Mouse (Mus musculus): ENCODE data around the gene Taldo1. TPM values are rescaled to one million over a fixed set of nuclear protein-coding genes. Genes with fewer than 3 reads are reported as not detected.

The Taldo1 gene
- polyA plus RNA-seq, 1 experiment from 2014 or later, result 317 TPM

- H3K36me3 ChIP-seq (ENCODE audit: control insufficient read depth, insufficient read depth, low read length), result no peaks in the 10 kb centered on the region
- H3K9ac ChIP-seq (ENCODE audit: low read length), result no peak overlapping the region
- DNase-seq (ENCODE audit: low spot score) (no peak), ATAC-seq (ENCODE audit: insufficient number of reproducible peaks, low FRiP score, low TSS enrichment, low read depth) (no peak)
- 15% methylated on average over 24 of the region's 24 CpGs for WGBS
- peaks cover 11% of the 10 kb centered on the region; the same call in 1 of the 2 replicates for H3K27me3 ChIP-seq (ENCODE audit: control insufficient read depth, insufficient read depth, low read length)
- no peaks in the 10 kb centered on the region for H3K9me3 ChIP-seq (ENCODE audit: control insufficient read depth, low read length)
- H3K27ac ChIP-seq (replicated peaks; ENCODE audit: low read depth, low read length), result no peak overlapping the region
- H3K4me1 ChIP-seq (ENCODE audit: control insufficient read depth, insufficient read depth, low read length), result no peaks in the 10 kb centered on the region
- H3K4me2 ChIP-seq (ENCODE audit: low read depth, severe bottlenecking), result 0 out of 2 replicates have a peak overlapping the region, but pooled peaks have one; percentile 7
- no peak overlapping the region for H3K4me3 ChIP-seq (ENCODE audit: low read depth, low read length)
These were observed 30.5 kb upstream of the Taldo1 start for GRCm38 (mm10) chr7:141361510-141361909.

GRCm38 (mm10) chr7:141363106-141363751 is 28.8 kb upstream of the Taldo1 start:
- Histone ChIP-seq H3K9ac (ENCODE audit: low read length) (no peak overlapping the region), H3K4me1 (ENCODE audit: control insufficient read depth, insufficient read depth, low read length) (no peaks in the 10 kb centered on the region), H3K9me3 (ENCODE audit: control insufficient read depth, low read length) (no peaks in the 10 kb centered on the region), H3K4me3 (ENCODE audit: low read depth, low read length) (no peak overlapping the region), H3K27ac (replicated peaks; ENCODE audit: low read depth, low read length) (no peak overlapping the region), H3K36me3 (ENCODE audit: control insufficient read depth, insufficient read depth, low read length) (no peaks in the 10 kb centered on the region), H3K27me3 (ENCODE audit: control insufficient read depth, insufficient read depth, low read length) (peaks cover 11% of the 10 kb centered on the region; the same call in 1 of the 2 replicates), H3K4me2 (ENCODE audit: low read depth, severe bottlenecking) (no peak overlapping the region)
- WGBS, result 63% methylated on average over 4 of the region's 4 CpGs
- DNase-seq (ENCODE audit: low spot score), result peak; percentile 74
- ATAC-seq (ENCODE audit: insufficient number of reproducible peaks, low FRiP score, low TSS enrichment, low read depth), result no peak

- Histone ChIP-seq H3K9me3 (ENCODE audit: control insufficient read depth, low read length) (no peaks in the 10 kb centered on the region), H3K4me2 (ENCODE audit: low read depth, severe bottlenecking) (no peak overlapping the region), H3K4me1 (ENCODE audit: control insufficient read depth, insufficient read depth, low read length) (no peaks in the 10 kb centered on the region), H3K9ac (ENCODE audit: low read length) (no peak overlapping the region), H3K36me3 (ENCODE audit: control insufficient read depth, insufficient read depth, low read length) (no peaks in the 10 kb centered on the region), H3K27ac (replicated peaks; ENCODE audit: low read depth, low read length) (no peak overlapping the region), H3K27me3 (ENCODE audit: control insufficient read depth, insufficient read depth, low read length) (peaks cover 11% of the 10 kb centered on the region; the same call in 1 of the 2 replicates), H3K4me3 (ENCODE audit: low read depth, low read length) (no peak overlapping the region)
- 52% methylated on average over 2 of the region's 2 CpGs for WGBS
- DNase-seq (ENCODE audit: low spot score) (no peak), ATAC-seq (ENCODE audit: insufficient number of reproducible peaks, low FRiP score, low TSS enrichment, low read depth) (no peak)
These were observed 28.3 kb upstream of the Taldo1 start for GRCm38 (mm10) chr7:141363752-141364125.

GRCm38 (mm10) chr7:141364349-141365048 is 27.5 kb upstream of the Taldo1 start:
- peaks cover 11% of the 10 kb centered on the region; the same call in 1 of the 2 replicates for H3K27me3 ChIP-seq (ENCODE audit: control insufficient read depth, insufficient read depth, low read length)
- no peak overlapping the region for H3K9ac ChIP-seq (ENCODE audit: low read length)
- no peak overlapping the region for H3K4me3 ChIP-seq (ENCODE audit: low read depth, low read length)
- H3K4me1 ChIP-seq (ENCODE audit: control insufficient read depth, insufficient read depth, low read length), result no peaks in the 10 kb centered on the region
- 82% methylated on average over 5 of the region's 5 CpGs for WGBS
- no peaks in the 10 kb centered on the region for H3K9me3 ChIP-seq (ENCODE audit: control insufficient read depth, low read length)
- H3K36me3 ChIP-seq (ENCODE audit: control insufficient read depth, insufficient read depth, low read length), result no peaks in the 10 kb centered on the region
- ATAC-seq (ENCODE audit: insufficient number of reproducible peaks, low FRiP score, low TSS enrichment, low read depth), result no peak
- H3K27ac ChIP-seq (replicated peaks; ENCODE audit: low read depth, low read length), result no peak overlapping the region
- DNase-seq (ENCODE audit: low spot score), result no peak
- no peak overlapping the region for H3K4me2 ChIP-seq (ENCODE audit: low read depth, severe bottlenecking)

- H3K9ac ChIP-seq (ENCODE audit: low read length), result no peak overlapping the region
- WGBS, result 74% methylated on average over 3 of the region's 3 CpGs
- no peaks in the 10 kb centered on the region for H3K9me3 ChIP-seq (ENCODE audit: control insufficient read depth, low read length)
- no peaks in the 10 kb centered on the region for H3K4me1 ChIP-seq (ENCODE audit: control insufficient read depth, insufficient read depth, low read length)
- no peak for ATAC-seq (ENCODE audit: insufficient number of reproducible peaks, low FRiP score, low TSS enrichment, low read depth)
- DNase-seq (ENCODE audit: low spot score), result no peak
- no peak overlapping the region for H3K4me2 ChIP-seq (ENCODE audit: low read depth, severe bottlenecking)
- no peak overlapping the region for H3K4me3 ChIP-seq (ENCODE audit: low read depth, low read length)
- no peaks in the 10 kb centered on the region for H3K36me3 ChIP-seq (ENCODE audit: control insufficient read depth, insufficient read depth, low read length)
- no peak overlapping the region for H3K27ac ChIP-seq (replicated peaks; ENCODE audit: low read depth, low read length)
- peaks cover 11% of the 10 kb centered on the region; the same call in 1 of the 2 replicates for H3K27me3 ChIP-seq (ENCODE audit: control insufficient read depth, insufficient read depth, low read length)
These were observed 27.0 kb upstream of the Taldo1 start for GRCm38 (mm10) chr7:141365049-141365445.

- 78% methylated on average over 4 of the region's 4 CpGs for WGBS
- Histone ChIP-seq H3K36me3 (ENCODE audit: control insufficient read depth, insufficient read depth, low read length) (no peaks in the 10 kb centered on the region), H3K9me3 (ENCODE audit: control insufficient read depth, low read length) (no peaks in the 10 kb centered on the region), H3K27ac (replicated peaks; ENCODE audit: low read depth, low read length) (no peak overlapping the region), H3K27me3 (ENCODE audit: control insufficient read depth, insufficient read depth, low read length) (no peaks in the 10 kb centered on the region; the same call in 1 of the 2 replicates), H3K9ac (ENCODE audit: low read length) (no peak overlapping the region), H3K4me1 (ENCODE audit: control insufficient read depth, insufficient read depth, low read length) (no peaks in the 10 kb centered on the region), H3K4me3 (ENCODE audit: low read depth, low read length) (no peak overlapping the region), H3K4me2 (ENCODE audit: low read depth, severe bottlenecking) (no peak overlapping the region)
- ATAC-seq (ENCODE audit: insufficient number of reproducible peaks, low FRiP score, low TSS enrichment, low read depth), result no peak
- DNase-seq (ENCODE audit: low spot score), result no peak
These were observed 24.6 kb upstream of the Taldo1 start for GRCm38 (mm10) chr7:141367358-141367757.

GRCm38 (mm10) chr7:141369918-141370317 is 22.1 kb upstream of the Taldo1 start:
- H3K9me3 ChIP-seq (ENCODE audit: control insufficient read depth, low read length), result no peaks in the 10 kb centered on the region
- DNase-seq (ENCODE audit: low spot score), result no peak
- no peaks in the 10 kb centered on the region for H3K36me3 ChIP-seq (ENCODE audit: control insufficient read depth, insufficient read depth, low read length)
- no peak overlapping the region for H3K27ac ChIP-seq (replicated peaks; ENCODE audit: low read depth, low read length)
- H3K4me3 ChIP-seq (ENCODE audit: low read depth, low read length), result no peak overlapping the region
- no peak overlapping the region for H3K4me2 ChIP-seq (ENCODE audit: low read depth, severe bottlenecking)
- no peak overlapping the region for H3K9ac ChIP-seq (ENCODE audit: low read length)
- WGBS, result 76% methylated on average over 5 of the region's 5 CpGs
- H3K27me3 ChIP-seq (ENCODE audit: control insufficient read depth, insufficient read depth, low read length), result no peaks in the 10 kb centered on the region
- no peak for ATAC-seq (ENCODE audit: insufficient number of reproducible peaks, low FRiP score, low TSS enrichment, low read depth)
- no peaks in the 10 kb centered on the region for H3K4me1 ChIP-seq (ENCODE audit: control insufficient read depth, insufficient read depth, low read length)

- no peak for DNase-seq (ENCODE audit: low spot score)
These were observed 19.9 kb upstream of the Taldo1 start for GRCm38 (mm10) chr7:141371942-141372595.

More at GRCm38 (mm10) chr7:141371942-141372595, 19.9 kb upstream of the Taldo1 start:
- Histone ChIP-seq H3K4me2 (ENCODE audit: low read depth, severe bottlenecking) (no peak overlapping the region), H3K9me3 (ENCODE audit: control insufficient read depth, low read length) (no peaks in the 10 kb centered on the region), H3K27me3 (ENCODE audit: control insufficient read depth, insufficient read depth, low read length) (no peaks in the 10 kb centered on the region), H3K4me3 (ENCODE audit: low read depth, low read length) (no peak overlapping the region), H3K36me3 (ENCODE audit: control insufficient read depth, insufficient read depth, low read length) (no peaks in the 10 kb centered on the region), H3K27ac (replicated peaks; ENCODE audit: low read depth, low read length) (no peak overlapping the region), H3K9ac (ENCODE audit: low read length) (no peak overlapping the region), H3K4me1 (ENCODE audit: control insufficient read depth, insufficient read depth, low read length) (no peaks in the 10 kb centered on the region)
- 67% methylated on average over 6 of the region's 6 CpGs for WGBS
- ATAC-seq (ENCODE audit: insufficient number of reproducible peaks, low FRiP score, low TSS enrichment, low read depth), result no peak
